In the genomic region with DNA sequence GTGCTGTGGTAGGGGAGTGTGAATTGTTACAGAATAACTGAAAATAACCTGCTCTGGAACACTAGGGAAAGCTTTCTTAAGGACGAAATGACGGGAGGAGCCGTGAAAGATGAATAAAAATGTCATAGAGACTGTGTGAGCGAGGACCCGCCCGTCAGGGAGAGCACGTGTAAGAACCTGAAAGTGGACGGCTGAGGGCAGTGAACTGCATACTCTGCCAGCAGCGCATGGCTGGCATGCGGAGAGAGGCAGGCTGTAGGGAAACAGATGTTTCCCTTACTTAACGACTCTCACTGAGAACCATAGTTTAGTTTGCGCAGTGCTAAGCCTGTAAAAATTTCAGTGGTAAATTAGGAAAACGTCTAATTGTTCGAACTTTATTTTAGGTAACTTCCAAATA, we compare ENCODE assay signal across 16 mouse cellular contexts. TPM values are rescaled to one million over a fixed set of nuclear protein-coding genes. Genes with fewer than 3 reads are reported as not detected.
DNase-seq lines count a peak whose midpoint lies in the region; ATAC-seq and TF ChIP-seq lines count a peak whose summit lies in the region.
"Had no signal": no experiment of that assay in that cellular context is flagged by ENCODE, and none has a peak within 500 bp of the region (broad histone marks: within the 10 kb centered on the region; RNA-seq: fewer than 3 reads in every experiment).

No protein-coding gene starts in this region.

- H3K4me2 ChIP-seq in intestine, embryonic 14.5 days (ENCODE audit: low read length), result peak overlapping the region; percentile 7; the same call in 1 of the 2 replicates
- H3K4me2 ChIP-seq in intestine, postnatal 0 days (replicated peaks; ENCODE audit: low read depth), result no peak overlapping the region
- H3K4me2 ChIP-seq in lung, embryonic 16.5 days (ENCODE audit: low read depth, low read length), result peak overlapping the region; percentile 9
- 0 out of 2 replicates have a peak overlapping the region, but pooled peaks have one; percentile 32 for H3K4me2 ChIP-seq in liver, postnatal 0 days (ENCODE audit: low read depth, low read length)
- H3K4me2 ChIP-seq: embryonic facial prominence, embryonic 12.5 days; heart, embryonic 12.5 days; hindbrain, embryonic 13.5 days had no signal

- H3K27me3 ChIP-seq in intestine, embryonic 14.5 days (replicated peaks; ENCODE audit: control insufficient read depth, insufficient read depth, low read length), result no peaks in the 10 kb centered on the region
- H3K27me3 ChIP-seq in intestine, postnatal 0 days (replicated peaks; ENCODE audit: control insufficient read depth, insufficient read depth, low read length), result no peaks in the 10 kb centered on the region
- H3K27me3 ChIP-seq in lung, embryonic 16.5 days (ENCODE audit: control insufficient read depth, insufficient read depth, low read depth, low read length), result no peaks in the 10 kb centered on the region
- no peaks in the 10 kb centered on the region for H3K27me3 ChIP-seq in liver, postnatal 0 days (ENCODE audit: insufficient read depth, low read length)
- H3K27me3 ChIP-seq: embryonic facial prominence, embryonic 12.5 days; heart, embryonic 12.5 days; hindbrain, embryonic 13.5 days had no signal

- no peaks in the 10 kb centered on the region for H3K9me3 ChIP-seq in intestine, embryonic 14.5 days (ENCODE audit: control insufficient read depth, low read length)
- H3K9me3 ChIP-seq in intestine, postnatal 0 days (ENCODE audit: control insufficient read depth), result no peaks in the 10 kb centered on the region
- no peaks in the 10 kb centered on the region for H3K9me3 ChIP-seq in lung, embryonic 16.5 days (ENCODE audit: control insufficient read depth, low read length)
- no peaks in the 10 kb centered on the region for H3K9me3 ChIP-seq in liver, postnatal 0 days (ENCODE audit: low read length)
- H3K9me3 ChIP-seq: embryonic facial prominence, embryonic 12.5 days; heart, embryonic 12.5 days; hindbrain, embryonic 13.5 days had no signal

- 36% methylated on average over 14 of the region's 14 CpGs for WGBS in intestine, embryonic 14.5 days
- 47% methylated on average over 14 of the region's 14 CpGs for WGBS in intestine, postnatal 0 days
- WGBS in lung, embryonic 16.5 days, result 19% methylated on average over 14 of the region's 14 CpGs
- WGBS in liver, postnatal 0 days (ENCODE audit: insufficient replicate concordance), result 33% methylated on average over 14 of the region's 14 CpGs

- no peak for ATAC-seq in intestine, embryonic 14.5 days (replicated peaks; ENCODE audit: low FRiP score, low TSS enrichment, low read depth)
- ATAC-seq in intestine, postnatal 0 days, result no peak
- peak; percentile 74 for ATAC-seq in lung, embryonic 16.5 days (ENCODE audit: low read depth)
- ATAC-seq in erythroblast, adult 5-6 weeks (replicated peaks; ENCODE audit: low FRiP score, poor library complexity, severe bottlenecking), result peak; percentile 77
- ATAC-seq in liver, postnatal 0 days, result 0 out of 2 replicates have a peak, but pooled peaks have one; percentile 36
- ATAC-seq: forebrain, embryonic 14.5 days had no signal

- no peak for DNase-seq in intestine, embryonic 14.5 days (ENCODE audit: low spot score)
- no peak for DNase-seq in lung, postnatal 36 days
- no peak for DNase-seq in liver, postnatal 0 days
- no peak for DNase-seq in cerebellum, postnatal 25 days
- no peak for DNase-seq in layer of hippocampus, adult 11-12 months (ENCODE audit: low spot score)
- DNase-seq: cerebellum, adult 18-20 months; gastrocnemius, postnatal 10 days; right cerebral cortex, postnatal 25 days; thymus, postnatal 4 days had no signal

- TF ChIP-seq EP300 in liver, postnatal 0 days (IDR thresholded peaks at IDR 0.05; ENCODE audit: low read depth), result no peak

- no peaks in the 10 kb centered on the region for H3K36me3 ChIP-seq in intestine, embryonic 14.5 days (ENCODE audit: control insufficient read depth, insufficient read depth, low read length)
- H3K36me3 ChIP-seq in intestine, postnatal 0 days (ENCODE audit: control insufficient read depth, insufficient read depth), result peaks cover 21% of the 10 kb centered on the region
- H3K36me3 ChIP-seq in lung, embryonic 16.5 days (ENCODE audit: control insufficient read depth, insufficient read depth, low read length), result no peaks in the 10 kb centered on the region
- peaks cover 59% of the 10 kb centered on the region for H3K36me3 ChIP-seq in liver, postnatal 0 days (replicated peaks; ENCODE audit: insufficient read depth, low read length)
- H3K36me3 ChIP-seq: embryonic facial prominence, embryonic 12.5 days; hindbrain, embryonic 13.5 days had no signal

- no peaks in the 10 kb centered on the region for H3K4me1 ChIP-seq in intestine, embryonic 14.5 days (replicated peaks; ENCODE audit: control insufficient read depth, insufficient read depth, low read length)
- H3K4me1 ChIP-seq in intestine, postnatal 0 days (replicated peaks; ENCODE audit: control insufficient read depth, insufficient read depth, low read length), result no peaks in the 10 kb centered on the region
- H3K4me1 ChIP-seq in lung, embryonic 16.5 days (replicated peaks; ENCODE audit: control insufficient read depth, insufficient read depth, low read length), result no peaks in the 10 kb centered on the region; the same call in 1 of the 2 replicates
- H3K4me1 ChIP-seq in liver, postnatal 0 days (ENCODE audit: insufficient read depth), result peaks cover 4% of the 10 kb centered on the region; the same call in 1 of the 2 replicates
- H3K4me1 ChIP-seq: embryonic facial prominence, embryonic 12.5 days; heart, embryonic 12.5 days; hindbrain, embryonic 13.5 days had no signal

- H3K4me3 ChIP-seq in intestine, embryonic 14.5 days (ENCODE audit: low read depth, low read length), result no peak overlapping the region
- no peak overlapping the region for H3K4me3 ChIP-seq in intestine, postnatal 0 days (ENCODE audit: low read depth, low read length)
- H3K4me3 ChIP-seq in lung, embryonic 16.5 days (ENCODE audit: low read length), result no peak overlapping the region
- no peak overlapping the region for H3K4me3 ChIP-seq in liver, postnatal 0 days (ENCODE audit: low read depth, low read length)
- H3K4me3 ChIP-seq: embryonic facial prominence, embryonic 12.5 days; heart, embryonic 12.5 days; hindbrain, embryonic 13.5 days had no signal

- no peak for TF ChIP-seq CTCF in intestine, postnatal 0 days (IDR thresholded peaks at IDR 0.05; ENCODE audit: low read depth)
- TF ChIP-seq CTCF in liver, postnatal 0 days (IDR thresholded peaks at IDR 0.05; ENCODE audit: low read depth), result no peak

- H3K27ac ChIP-seq in intestine, embryonic 14.5 days (ENCODE audit: low read depth), result no peak overlapping the region
- no peak overlapping the region for H3K27ac ChIP-seq in intestine, postnatal 0 days (ENCODE audit: low read depth, low read length)
- H3K27ac ChIP-seq in lung, embryonic 16.5 days (ENCODE audit: low read length), result no peak overlapping the region
- peak overlapping the region; percentile 55; the same call in 1 of the 2 replicates for H3K27ac ChIP-seq in liver, postnatal 0 days (ENCODE audit: low read depth)
- H3K27ac ChIP-seq: embryonic facial prominence, embryonic 12.5 days; hindbrain, embryonic 13.5 days had no signal

- H3K9ac ChIP-seq in intestine, embryonic 14.5 days (ENCODE audit: low read length), result no peak overlapping the region
- no peak overlapping the region for H3K9ac ChIP-seq in intestine, postnatal 0 days (ENCODE audit: low read depth, low read length)
- H3K9ac ChIP-seq in lung, embryonic 16.5 days (ENCODE audit: low read length), result no peak overlapping the region
- no peak overlapping the region for H3K9ac ChIP-seq in liver, postnatal 0 days (replicated peaks)
- H3K9ac ChIP-seq: embryonic facial prominence, embryonic 12.5 days; heart, embryonic 12.5 days; hindbrain, embryonic 13.5 days had no signal

RNA-seq across cellular contexts. Expression of a gene that starts 35.0 kb away (rescaled TPM):
- polyA plus RNA-seq in intestine, embryonic 14.5 days (2014; fragmentation: Nextera tagmentation; extraction: Ambion mirVana), result 14.9 and 15.7 TPM in 2 replicates
- 23.3 and 24.6 TPM in 2 replicates for polyA plus RNA-seq in intestine, postnatal 0 days (2015; fragmentation: Nextera tagmentation; extraction: Ambion mirVana)
- polyA plus RNA-seq in lung, embryonic 16.5 days (2015; fragmentation: Nextera tagmentation; extraction: Ambion mirVana), result 13.2 and 13.7 TPM in 2 replicates
- 17.9 and 24.7 TPM in 2 replicates for total RNA-seq in erythroblast, adult 5-6 weeks (2015; ENCODE audit: low replicate concordance)
- 28.0 and 30.0 TPM in 2 replicates for total RNA-seq in erythroblast, adult 5-6 weeks (2017; ENCODE audit: low replicate concordance)
- 15.2 and 18.9 TPM in 2 replicates for polyA plus RNA-seq in liver, postnatal 0 days (2015; fragmentation: Nextera tagmentation; extraction: Ambion mirVana)

Comparison
In these comparisons a context has a peak if more than half of its experiments do, and no peak if none do; other contexts are left out.
1. ATAC-seq: peak in lung, embryonic 16.5 days (single experiment), erythroblast, adult 5-6 weeks (single experiment) and liver, postnatal 0 days (single experiment); none in intestine, embryonic 14.5 days (single experiment) and intestine, postnatal 0 days (single experiment).